Mouse (Mus musculus) C2C12 (cell line): Measurements from ENCODE around the gene Art4.

Source experiments
- CEBPB ChIP-seq: IDR thresholded peaks from one replicate; pipeline ENCODE4 v1.6.1; 2011; ENCODE audit warnings: low read depth, mild to moderate bottlenecking, control low read depth, moderate library complexity
- CTCF ChIP-seq: IDR thresholded peaks from one replicate; pipeline ENCODE4 v1.5.1; 2011; ENCODE audit not compliant: control insufficient read depth, insufficient read depth, insufficient read length
- MAX ChIP-seq: IDR thresholded peaks from one replicate; pipeline ENCODE4 v1.6.1; 2011; ENCODE audit warnings: mild to moderate bottlenecking, control low read depth
- MYOD1 ChIP-seq: IDR thresholded peaks from one replicate; pipeline ENCODE4 v1.6.1; 2011; ENCODE audit warnings: low read depth; ENCODE audit not compliant: control insufficient read depth, insufficient read length
- MYOG ChIP-seq: IDR thresholded peaks from one replicate; pipeline ENCODE4 v1.6.1; 2011; ENCODE audit not compliant: control insufficient read depth, insufficient read length; ENCODE audit errors: extremely low read depth
- USF1 ChIP-seq: IDR thresholded peaks from one replicate; pipeline ENCODE4 v1.6.1; 2011; ENCODE audit warnings: low read depth, mild to moderate bottlenecking, control low read depth, moderate library complexity

GRCm38 (mm10) chr6:136820381-136820780 is 37.2 kb downstream of the Art4 start:
- TF ChIP-seq CTCF = no peak
- no peak for TF ChIP-seq MYOG
- no peak for TF ChIP-seq MAX
- no peak for TF ChIP-seq USF1
- TF ChIP-seq CEBPB = no peak
- no peak for TF ChIP-seq MYOD1
